Mouse (Mus musculus) cerebellum, adult 2 months (tissue): ENCODE measurements around the gene Wdr43. TPM values are rescaled to one million over a fixed set of nuclear protein-coding genes. Genes with fewer than 3 reads are reported as not detected.
A peak's percentile ranks its signal among the peaks of the same experiment; 100 is the strongest.

ENCODE experiments used
- DNase-seq, 2 experiments: peaks; one replicate each; pipeline ENCODE4 v3.0.0; 2021
- H3K27ac ChIP-seq: fragments of 200-500 bp; 2 replicates; pipeline ENCODE4 v1.5.1; 2012; ENCODE audit warnings: low read length, control low read depth, inconsistent platforms; ENCODE audit not compliant: insufficient read depth
- H3K27me3 ChIP-seq: fragments of 200-500 bp; 2 replicates; pipeline ENCODE4 v1.6.1; 2012; ENCODE audit warnings: inconsistent platforms, mild to moderate bottlenecking, low read length, moderate library complexity; ENCODE audit not compliant: control insufficient read depth, insufficient read depth
- H3K4me1 ChIP-seq: fragments of 200-500 bp; 2 replicates; pipeline ENCODE4 v1.6.1; 2011; ENCODE audit warnings: low read length; ENCODE audit not compliant: control insufficient read depth, insufficient read depth
- H3K4me3 ChIP-seq: fragments of 200-500 bp; replicated peaks from 2 replicates; pipeline ENCODE3; 2011; ENCODE audit warnings: mild to moderate bottlenecking, low read depth, low read length, control low read depth; ENCODE audit not compliant: insufficient read depth
- CTCF ChIP-seq: fragments of 200-500 bp; IDR thresholded peaks from 2 replicates; pipeline ENCODE4 v1.5.1; 2011; ENCODE audit warnings: low read depth, mild to moderate bottlenecking, control low read depth, low read length, moderate library complexity, borderline replicate concordance; ENCODE audit not compliant: insufficient read depth
- POLR2A ChIP-seq: fragments of 200-500 bp; IDR thresholded peaks from 2 replicates; pipeline ENCODE4 v1.6.1; 2011; ENCODE audit warnings: low read length, control low read depth, borderline replicate concordance; ENCODE audit not compliant: insufficient read depth
- WGBS: fragments of 180-500 bp; shearing (Covaris S2); methylation state at CpG from one replicate; pipeline ENCODE4 v1.1.7; 2018; 5-methylcytosine and 5-hydroxymethylcytosine counted together
- polyA plus RNA-seq: library from polyadenylated mRNA; depleted of rRNA; stranded (reverse); fragments of >200 nt; gene quantifications from 2 replicates; pipeline ENCODE4 v1.2.3, GENCODE M21; 2012

Wdr43 gene
- polyA plus RNA-seq, 1 experiment: 26.8 TPM

GRCm38 (mm10) chr17:71650011-71650410 lies 34.3 kb downstream of the Wdr43 start:
- DNase-seq: no peak
- 90% methylated on average over 9 of the region's 9 CpGs for WGBS

GRCm38 (mm10) chr17:71652495-71652894 lies 36.8 kb downstream of the Wdr43 start:
- no peak overlapping the region for H3K27ac ChIP-seq
- DNase-seq: no peak
- H3K27me3 ChIP-seq: no peaks in the 10 kb centered on the region
- no peaks in the 10 kb centered on the region; the same call in 1 of the 2 replicates for H3K4me1 ChIP-seq
- TF ChIP-seq CTCF (no peak), POLR2A (no peak)
- no peak overlapping the region for H3K4me3 ChIP-seq
- 94% methylated on average over 2 of the region's 2 CpGs for WGBS

More at GRCm38 (mm10) chr17:71650011-71650410, 34.3 kb downstream of the Wdr43 start:
- Histone ChIP-seq H3K4me3 (no peak overlapping the region), H3K4me1 (no peaks in the 10 kb centered on the region), H3K27ac (no peak overlapping the region), H3K27me3 (no peaks in the 10 kb centered on the region)
- TF ChIP-seq CTCF: no peak
- TF ChIP-seq POLR2A: no peak

DNA sequence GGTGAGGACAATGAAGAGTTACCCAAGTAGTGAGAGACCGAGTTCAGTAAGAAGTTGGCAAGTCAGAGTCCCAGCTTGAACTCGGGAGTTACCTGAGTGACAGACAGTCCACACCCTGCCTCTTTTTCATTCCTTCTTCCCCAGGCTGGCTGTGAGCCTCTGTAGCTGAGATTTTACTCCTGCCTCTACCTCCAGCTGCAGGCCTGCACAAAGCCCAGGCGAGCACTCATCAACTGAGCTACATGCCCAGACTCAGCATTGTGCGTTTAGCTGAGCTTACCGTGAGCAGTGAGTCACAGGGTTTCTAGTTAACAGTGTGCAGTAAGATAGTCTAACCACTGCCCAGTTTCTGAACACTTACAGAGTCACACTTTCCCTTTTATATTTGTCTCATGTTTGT lies 37.2 kb downstream of the Wdr43 start:
- Histone ChIP-seq H3K27ac (no peak overlapping the region), H3K27me3 (no peaks in the 10 kb centered on the region), H3K4me3 (no peak overlapping the region), H3K4me1 (no peaks in the 10 kb centered on the region; the same call in 1 of the 2 replicates)
- WGBS: 87% methylated on average over 5 of the region's 5 CpGs
- no peak for DNase-seq
- TF ChIP-seq POLR2A (no peak), CTCF (no peak)

DNA sequence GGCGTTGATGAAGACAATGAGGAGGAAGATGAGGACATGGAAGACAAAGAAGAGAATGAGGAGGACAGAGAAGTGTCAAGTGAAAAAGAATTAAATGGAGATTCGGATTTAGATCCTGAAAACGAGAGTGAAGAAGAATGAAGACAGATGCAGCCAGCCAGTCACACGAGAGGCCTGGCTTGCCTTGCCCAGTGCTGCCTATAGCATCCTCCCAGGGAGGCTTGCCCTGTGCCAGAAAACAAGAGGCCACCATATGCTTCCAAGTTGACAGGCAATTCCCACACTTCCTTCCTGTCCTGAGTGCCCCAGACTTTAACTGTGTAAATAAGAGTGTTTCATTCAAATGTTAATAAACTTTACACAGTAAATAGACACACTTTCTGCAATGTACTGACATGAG lies 41.8 kb downstream of the Wdr43 start:
- DNase-seq: peak; percentile 58 to 80
- 28% methylated on average over 4 of the region's 4 CpGs for WGBS
- Histone ChIP-seq H3K4me3 (no peak overlapping the region), H3K27ac (no peak overlapping the region), H3K4me1 (no peaks in the 10 kb centered on the region; the same call in 1 of the 2 replicates), H3K27me3 (no peaks in the 10 kb centered on the region; the same call in 1 of the 2 replicates)
- no peak for TF ChIP-seq CTCF
- no peak for TF ChIP-seq POLR2A

GRCm38 (mm10) chr17:71658666-71659065 lies 43.0 kb downstream of the Wdr43 start:
- Histone ChIP-seq H3K4me3 (no peak overlapping the region), H3K4me1 (no peaks in the 10 kb centered on the region; the same call in 1 of the 2 replicates), H3K27me3 (no peaks in the 10 kb centered on the region; the same call in 1 of the 2 replicates), H3K27ac (no peak overlapping the region)
- no peak for DNase-seq
- WGBS: 93% methylated on average over 10 of the region's 10 CpGs
- TF ChIP-seq CTCF (no peak), POLR2A (no peak)

DNA sequence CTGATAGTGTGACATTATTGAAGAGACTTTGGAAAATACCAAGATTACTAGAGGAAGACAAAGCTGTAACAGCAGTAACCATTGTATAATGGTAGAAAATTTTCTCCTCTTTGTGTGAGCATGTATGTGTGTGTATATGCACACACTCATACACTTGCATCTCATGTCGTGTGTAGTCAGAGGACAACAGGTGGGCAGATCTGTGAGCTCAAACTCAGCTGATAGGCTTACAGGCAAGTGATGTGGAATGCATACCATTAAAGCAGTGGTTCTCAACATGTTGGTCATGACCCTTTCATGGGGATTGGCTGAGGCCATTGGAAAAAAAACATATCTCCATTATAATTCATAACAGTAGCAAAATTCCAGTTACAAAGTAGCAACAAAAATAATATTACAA lies 44.7 kb downstream of the Wdr43 start:
- WGBS: 57% methylated on average over 1 of the region's 1 CpGs
- H3K4me1 ChIP-seq: no peaks in the 10 kb centered on the region; the same call in 1 of the 2 replicates
- DNase-seq: no peak
- H3K27ac ChIP-seq: no peak overlapping the region
- no peaks in the 10 kb centered on the region; the same call in 1 of the 2 replicates for H3K27me3 ChIP-seq
- H3K4me3 ChIP-seq: no peak overlapping the region
- no peak for TF ChIP-seq CTCF
- TF ChIP-seq POLR2A: no peak

DNA sequence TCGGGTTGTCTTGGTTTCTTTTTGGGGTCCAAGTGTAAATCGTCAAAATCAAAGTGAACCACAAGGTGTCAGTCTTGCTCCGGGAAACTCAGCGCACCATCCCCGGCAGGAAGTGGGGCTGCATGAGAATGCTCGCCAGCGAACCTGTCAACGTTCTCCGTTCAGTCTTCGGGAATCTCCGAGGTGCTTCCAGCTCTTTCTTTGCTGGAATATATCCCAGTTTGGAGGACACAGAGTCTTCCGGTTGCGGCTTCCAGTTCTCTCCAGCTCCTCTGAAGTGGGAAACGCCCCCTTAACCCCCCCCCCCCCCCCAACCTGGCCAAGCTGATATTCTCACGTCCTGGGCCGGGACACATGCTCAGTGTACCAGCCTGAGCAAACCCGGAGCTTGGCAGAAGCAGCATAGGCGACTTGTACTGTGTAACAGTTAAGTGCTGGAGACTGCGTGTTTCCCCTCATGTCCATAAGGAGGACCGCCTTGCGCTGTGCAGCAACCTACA lies 47.1 kb downstream of the Wdr43 start:
- peak; percentile 89 for TF ChIP-seq CTCF
- TF ChIP-seq POLR2A: no peak
- Histone ChIP-seq H3K4me3 (peak overlapping the region; percentile 4), H3K27me3 (no peaks in the 10 kb centered on the region; the same call in 1 of the 2 replicates), H3K4me1 (no peaks in the 10 kb centered on the region), H3K27ac (no peak overlapping the region)
- 9% methylated on average over 21 of the region's 21 CpGs for WGBS
- peak; percentile 65 to 69 for DNase-seq

- no peak for TF ChIP-seq POLR2A
- TF ChIP-seq CTCF: no peak
- Histone ChIP-seq H3K27ac (no peak overlapping the region), H3K4me1 (no peaks in the 10 kb centered on the region), H3K27me3 (no peaks in the 10 kb centered on the region; the same call in 1 of the 2 replicates), H3K4me3 (no peak overlapping the region)
- no peak for DNase-seq
- WGBS: 89% methylated on average over 6 of the region's 6 CpGs
Measured at GRCm38 (mm10) chr17:71663491-71663890, 47.8 kb downstream of the Wdr43 start.
